Mouse (Mus musculus): ENCODE measurements at regions not wholly inside any gene's neighbourhood (a gene's known extent, or its start where the extent isn't known, plus 50 kb on each side); places are given as distances from the start of the nearest gene placed in this dataset.

GRCm38 (mm10) chr14:36731095-36731494, 237.5 kb downstream of the Ccser2 start:
- H3K4me3 ChIP-seq (ENCODE audit: low read length): no peak overlapping the region
- no peak overlapping the region for H3K27ac ChIP-seq (ENCODE audit: low read depth, low read length)
- no peak for ATAC-seq
- H3K4me1 ChIP-seq (ENCODE audit: control insufficient read depth, insufficient read depth, low read depth, low read length): no peaks in the 10 kb centered on the region
- H3K27me3 ChIP-seq (replicated peaks; ENCODE audit: control insufficient read depth, insufficient read depth, low read length): no peaks in the 10 kb centered on the region
- 79% methylated on average over 8 of the region's 8 CpGs for WGBS
- H3K9ac ChIP-seq (ENCODE audit: low read depth, low read length): no peak overlapping the region
- no peaks in the 10 kb centered on the region for H3K36me3 ChIP-seq (ENCODE audit: control insufficient read depth, insufficient read depth, low read length)
- no peaks in the 10 kb centered on the region for H3K9me3 ChIP-seq (ENCODE audit: control insufficient read depth, low read length)
- H3K4me2 ChIP-seq (ENCODE audit: low read length): no peak overlapping the region

- Histone ChIP-seq H3K9me3 (ENCODE audit: control insufficient read depth, low read length) (no peaks in the 10 kb centered on the region), H3K36me3 (ENCODE audit: control insufficient read depth, insufficient read depth, low read length) (no peaks in the 10 kb centered on the region), H3K27ac (ENCODE audit: low read depth, low read length) (no peak overlapping the region), H3K4me3 (ENCODE audit: low read length) (no peak overlapping the region), H3K9ac (ENCODE audit: low read depth, low read length) (no peak overlapping the region), H3K4me2 (ENCODE audit: low read length) (no peak overlapping the region), H3K4me1 (ENCODE audit: control insufficient read depth, insufficient read depth, low read depth, low read length) (no peaks in the 10 kb centered on the region), H3K27me3 (replicated peaks; ENCODE audit: control insufficient read depth, insufficient read depth, low read length) (no peaks in the 10 kb centered on the region)
- WGBS: 80% methylated on average over 6 of the region's 6 CpGs
- no peak for ATAC-seq
These were observed 242.5 kb downstream of the Ccser2 start for GRCm38 (mm10) chr14:36726092-36726491.

GRCm38 (mm10) chr14:36715684-36716083, 252.9 kb downstream of the Ccser2 start:
- Histone ChIP-seq H3K4me3 (ENCODE audit: low read length) (no peak overlapping the region), H3K4me1 (ENCODE audit: control insufficient read depth, insufficient read depth, low read depth, low read length) (no peaks in the 10 kb centered on the region), H3K4me2 (ENCODE audit: low read length) (no peak overlapping the region), H3K9ac (ENCODE audit: low read depth, low read length) (no peak overlapping the region), H3K36me3 (ENCODE audit: control insufficient read depth, insufficient read depth, low read length) (no peaks in the 10 kb centered on the region), H3K27ac (ENCODE audit: low read depth, low read length) (no peak overlapping the region), H3K27me3 (replicated peaks; ENCODE audit: control insufficient read depth, insufficient read depth, low read length) (no peaks in the 10 kb centered on the region), H3K9me3 (ENCODE audit: control insufficient read depth, low read length) (no peaks in the 10 kb centered on the region)
- 90% methylated on average over 2 of the region's 2 CpGs for WGBS
- no peak for ATAC-seq

GRCm38 (mm10) chr14:36696993-36697392, 271.6 kb downstream of the Ccser2 start:
- WGBS: 93% methylated on average over 4 of the region's 4 CpGs

GRCm38 (mm10) chr14:36691958-36692357, 276.6 kb downstream of the Ccser2 start:
- no peak for ATAC-seq
- Histone ChIP-seq H3K4me1 (ENCODE audit: control insufficient read depth, insufficient read depth, low read depth, low read length) (no peaks in the 10 kb centered on the region), H3K36me3 (ENCODE audit: control insufficient read depth, insufficient read depth, low read length) (no peaks in the 10 kb centered on the region), H3K9ac (ENCODE audit: low read depth, low read length) (no peak overlapping the region), H3K4me3 (ENCODE audit: low read length) (no peak overlapping the region), H3K4me2 (ENCODE audit: low read length) (no peak overlapping the region), H3K9me3 (ENCODE audit: control insufficient read depth, low read length) (no peaks in the 10 kb centered on the region), H3K27me3 (replicated peaks; ENCODE audit: control insufficient read depth, insufficient read depth, low read length) (no peaks in the 10 kb centered on the region), H3K27ac (ENCODE audit: low read depth, low read length) (no peak overlapping the region)

More at GRCm38 (mm10) chr14:36696993-36697392, 271.6 kb downstream of the Ccser2 start:
- no peaks in the 10 kb centered on the region for H3K27me3 ChIP-seq (replicated peaks; ENCODE audit: control insufficient read depth, insufficient read depth, low read length)
- no peaks in the 10 kb centered on the region for H3K9me3 ChIP-seq (ENCODE audit: control insufficient read depth, low read length)
- H3K36me3 ChIP-seq (ENCODE audit: control insufficient read depth, insufficient read depth, low read length): no peaks in the 10 kb centered on the region
- H3K4me1 ChIP-seq (ENCODE audit: control insufficient read depth, insufficient read depth, low read depth, low read length): no peaks in the 10 kb centered on the region
- no peak overlapping the region for H3K9ac ChIP-seq (ENCODE audit: low read depth, low read length)
- no peak overlapping the region for H3K4me3 ChIP-seq (ENCODE audit: low read length)
- no peak overlapping the region for H3K27ac ChIP-seq (ENCODE audit: low read depth, low read length)
- ATAC-seq: no peak
- H3K4me2 ChIP-seq (ENCODE audit: low read length): no peak overlapping the region

GRCm38 (mm10) chr14:36691018-36691417, 277.6 kb downstream of the Ccser2 start:
- H3K27ac ChIP-seq (ENCODE audit: low read depth, low read length): no peak overlapping the region
- no peaks in the 10 kb centered on the region for H3K4me1 ChIP-seq (ENCODE audit: control insufficient read depth, insufficient read depth, low read depth, low read length)
- WGBS: 82% methylated on average over 2 of the region's 2 CpGs
- H3K4me3 ChIP-seq (ENCODE audit: low read length): no peak overlapping the region
- no peak overlapping the region for H3K9ac ChIP-seq (ENCODE audit: low read depth, low read length)
- H3K27me3 ChIP-seq (replicated peaks; ENCODE audit: control insufficient read depth, insufficient read depth, low read length): no peaks in the 10 kb centered on the region
- H3K9me3 ChIP-seq (ENCODE audit: control insufficient read depth, low read length): no peaks in the 10 kb centered on the region
- no peak overlapping the region for H3K4me2 ChIP-seq (ENCODE audit: low read length)
- H3K36me3 ChIP-seq (ENCODE audit: control insufficient read depth, insufficient read depth, low read length): no peaks in the 10 kb centered on the region
- no peak for ATAC-seq

GRCm38 (mm10) chr14:36658678-36659263, 309.8 kb downstream of the Ccser2 start:
- Histone ChIP-seq H3K9me3 (ENCODE audit: control insufficient read depth, low read length) (no peaks in the 10 kb centered on the region), H3K9ac (ENCODE audit: low read depth, low read length) (no peak overlapping the region), H3K4me3 (ENCODE audit: low read length) (no peak overlapping the region), H3K4me1 (ENCODE audit: control insufficient read depth, insufficient read depth, low read depth, low read length) (no peaks in the 10 kb centered on the region), H3K36me3 (ENCODE audit: control insufficient read depth, insufficient read depth, low read length) (no peaks in the 10 kb centered on the region), H3K4me2 (ENCODE audit: low read length) (no peak overlapping the region), H3K27ac (ENCODE audit: low read depth, low read length) (no peak overlapping the region), H3K27me3 (replicated peaks; ENCODE audit: control insufficient read depth, insufficient read depth, low read length) (no peaks in the 10 kb centered on the region)
- WGBS: 71% methylated on average over 1 of the region's 1 CpGs
- no peak for ATAC-seq

- Histone ChIP-seq H3K4me3 (ENCODE audit: low read length) (no peak overlapping the region), H3K27me3 (replicated peaks; ENCODE audit: control insufficient read depth, insufficient read depth, low read length) (no peaks in the 10 kb centered on the region), H3K27ac (ENCODE audit: low read depth, low read length) (no peak overlapping the region), H3K9ac (ENCODE audit: low read depth, low read length) (no peak overlapping the region), H3K4me2 (ENCODE audit: low read length) (no peak overlapping the region), H3K9me3 (ENCODE audit: control insufficient read depth, low read length) (no peaks in the 10 kb centered on the region), H3K36me3 (ENCODE audit: control insufficient read depth, insufficient read depth, low read length) (no peaks in the 10 kb centered on the region), H3K4me1 (ENCODE audit: control insufficient read depth, insufficient read depth, low read depth, low read length) (peaks cover 1% of the 10 kb centered on the region)
- no peak for ATAC-seq
- 87% methylated on average over 3 of the region's 3 CpGs for WGBS
These were observed 310.4 kb downstream of the Ccser2 start for GRCm38 (mm10) chr14:36658193-36658592.

- no peak overlapping the region for H3K27ac ChIP-seq (ENCODE audit: low read depth, low read length)
- H3K4me1 ChIP-seq (ENCODE audit: control insufficient read depth, insufficient read depth, low read depth, low read length): peaks cover 5% of the 10 kb centered on the region
- H3K4me3 ChIP-seq (ENCODE audit: low read length): no peak overlapping the region
- 3% methylated on average over 6 of the region's 6 CpGs for WGBS
- no peaks in the 10 kb centered on the region for H3K27me3 ChIP-seq (replicated peaks; ENCODE audit: control insufficient read depth, insufficient read depth, low read length)
- no peaks in the 10 kb centered on the region for H3K36me3 ChIP-seq (ENCODE audit: control insufficient read depth, insufficient read depth, low read length)
- H3K9ac ChIP-seq (ENCODE audit: low read depth, low read length): no peak overlapping the region
- no peak overlapping the region for H3K4me2 ChIP-seq (ENCODE audit: low read length)
- ATAC-seq: peak; percentile 97
- no peaks in the 10 kb centered on the region for H3K9me3 ChIP-seq (ENCODE audit: control insufficient read depth, low read length)
These were observed 315.5 kb downstream of the Ccser2 start for GRCm38 (mm10) chr14:36652982-36653557.

Data from hindbrain, embryonic 16.5 days (tissue).